Mouse (Mus musculus) cerebral cortex, adult 2 months (tissue): ENCODE measurements around the gene Pla1a.

Experiments used
- WGBS: fragments of 180-500 bp; shearing (Covaris S2); methylation state at CpG from one replicate; pipeline ENCODE4 v1.1.7; 2018; 5-methylcytosine and 5-hydroxymethylcytosine counted together

Gene Pla1a

DNA sequence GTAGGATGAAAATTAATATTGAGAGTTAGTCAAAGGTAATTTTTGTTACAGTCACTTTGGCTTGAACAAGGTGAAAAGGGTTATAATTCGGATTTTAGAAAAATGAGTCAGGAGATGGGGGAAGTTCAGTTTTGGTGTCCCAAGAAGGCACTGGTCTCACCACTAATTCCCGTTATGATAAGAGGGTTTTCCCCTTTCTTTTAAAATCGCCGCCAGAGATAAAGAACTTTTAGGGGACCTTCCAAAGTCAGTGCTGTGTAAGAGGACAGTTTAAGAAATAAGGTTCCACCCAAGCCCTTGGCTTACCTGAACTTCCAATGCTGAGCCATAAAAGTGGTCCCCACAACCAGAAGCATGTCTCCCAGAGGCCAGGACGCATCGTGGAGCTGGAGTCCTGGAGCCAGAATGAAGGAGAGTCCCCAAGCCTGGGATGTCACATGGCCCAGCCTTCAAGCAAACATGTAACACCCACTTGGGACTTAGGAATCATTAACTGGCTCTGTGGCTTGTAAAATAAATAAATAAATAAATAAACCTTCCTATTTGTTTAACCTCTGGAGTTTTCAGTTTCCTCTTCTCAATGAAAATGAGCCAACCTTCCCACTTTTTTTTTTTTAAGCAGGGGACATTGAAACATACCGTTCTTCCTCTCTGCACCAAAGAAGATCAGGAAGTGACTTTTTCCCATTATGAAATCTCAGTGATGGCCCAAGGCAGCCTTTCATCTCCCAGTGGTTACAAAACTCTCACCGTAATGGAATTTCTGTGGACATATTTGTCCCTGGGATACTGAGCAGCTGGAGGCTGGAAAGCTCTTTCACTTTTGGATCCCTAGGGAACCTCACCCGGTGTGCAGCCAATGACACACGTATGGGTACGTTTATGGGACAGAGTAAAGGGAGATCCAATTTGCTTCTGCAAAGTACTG lies at the start of gene Pla1a:
Gene Pla1a, minus strand, starts transcription at position 648 of the 928 bp plus-strand sequence.
- 81% methylated on average over 11 of the region's 11 CpGs for WGBS

DNA sequence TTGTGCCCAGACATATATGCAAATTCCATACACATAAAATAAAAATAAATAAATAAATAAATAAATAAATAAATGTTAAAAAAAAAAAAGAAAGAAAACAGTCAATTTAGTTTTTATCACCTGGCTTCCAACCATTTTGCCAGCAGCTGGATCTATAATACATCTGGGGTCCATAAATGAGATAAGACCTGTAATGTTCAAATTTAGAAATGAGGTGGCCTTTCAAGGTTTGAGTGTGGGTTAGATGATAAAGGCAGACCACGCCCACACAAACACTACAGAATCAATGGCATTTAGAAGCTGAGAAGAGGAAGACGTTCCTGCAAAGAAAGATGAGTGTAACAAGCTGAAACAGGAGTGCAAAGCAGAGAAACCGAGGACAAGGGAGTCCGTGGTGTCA lies 48.4 kb upstream of the Pla1a start:
- WGBS: 91% methylated on average over 4 of the region's 4 CpGs

DNA sequence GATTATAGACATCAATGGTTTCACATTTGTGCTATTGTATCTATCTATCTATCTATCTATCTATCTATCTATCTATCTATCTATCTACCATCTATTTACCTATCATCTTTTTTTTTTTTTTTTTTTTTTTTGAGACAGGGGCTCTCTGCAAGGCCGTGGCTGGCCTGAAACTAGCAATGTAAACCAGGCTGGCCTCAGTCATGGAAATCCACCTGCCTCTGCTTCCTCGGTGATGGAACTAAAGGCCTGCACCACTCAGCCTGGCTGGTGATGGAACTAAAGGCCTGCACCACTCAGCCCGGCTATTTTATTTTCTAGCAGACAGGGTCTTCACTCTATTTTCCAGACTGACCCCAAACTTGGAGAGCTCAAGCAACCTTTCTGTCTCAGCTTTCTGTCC lies 45.4 kb upstream of the Pla1a start:
- WGBS: 96% methylated on average over 3 of the region's 3 CpGs

DNA sequence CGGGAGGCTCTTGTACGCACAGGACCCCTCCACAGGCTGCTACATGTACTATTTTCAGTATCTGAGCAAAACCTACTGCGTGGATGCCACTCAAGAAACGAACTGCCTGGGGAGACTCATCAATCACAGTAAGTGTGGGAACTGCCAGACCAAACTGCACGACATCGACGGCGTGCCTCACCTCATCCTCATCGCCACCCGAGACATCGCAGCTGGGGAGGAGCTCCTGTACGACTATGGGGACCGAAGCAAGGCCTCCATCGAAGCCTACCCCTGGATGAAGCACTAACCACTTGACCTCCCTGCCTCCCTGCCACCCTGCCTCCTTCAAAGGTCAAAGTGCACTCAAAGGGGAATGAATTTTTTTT lies 44.3 kb upstream of the Pla1a start:
- 54% methylated on average over 14 of the region's 14 CpGs for WGBS

DNA sequence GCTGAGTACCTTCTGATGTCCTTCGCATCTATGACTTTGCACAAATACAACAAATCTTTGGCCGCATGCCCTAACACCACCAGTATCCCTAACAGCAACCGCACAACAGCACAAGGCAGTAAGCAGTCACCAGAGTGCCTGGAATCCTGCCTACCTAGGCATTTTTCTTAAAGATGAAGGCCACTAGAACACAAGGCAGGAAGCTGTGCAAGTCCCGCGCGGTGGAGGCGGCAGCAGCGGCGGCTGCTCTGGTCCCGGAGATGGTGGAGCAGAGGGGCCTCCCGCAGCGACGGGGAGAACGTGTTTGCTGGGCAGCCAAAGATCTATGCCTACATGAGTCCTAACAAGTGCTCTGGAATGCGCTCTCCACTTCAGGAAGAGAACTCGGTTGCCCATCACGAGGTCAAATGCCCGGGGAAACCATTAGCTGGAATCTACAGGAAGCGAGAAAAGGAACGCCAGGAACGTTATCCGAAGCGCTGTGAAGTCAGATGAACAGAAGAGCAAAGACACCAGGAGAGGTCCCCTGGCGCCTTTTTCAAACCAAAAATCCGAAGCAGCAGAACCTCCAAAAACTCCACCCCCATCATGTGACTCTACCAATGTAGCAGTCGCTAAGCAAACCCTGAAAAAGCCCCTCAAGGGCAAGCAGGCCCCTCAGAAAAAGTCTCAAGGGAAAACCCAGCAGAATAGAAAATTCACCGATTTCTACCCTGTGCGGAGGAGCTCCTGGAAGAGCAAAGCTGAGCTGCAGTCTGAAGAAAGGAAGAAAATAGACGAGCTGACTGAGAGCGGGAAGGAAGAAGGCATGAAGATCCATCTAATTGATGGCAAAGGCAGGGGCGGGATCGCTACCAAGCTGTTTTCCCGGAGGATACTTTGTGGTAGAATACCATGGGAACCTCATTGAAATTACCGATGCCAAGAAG lies 43.6 kb upstream of the Pla1a start:
- 8% methylated on average over 34 of the region's 34 CpGs for WGBS

DNA sequence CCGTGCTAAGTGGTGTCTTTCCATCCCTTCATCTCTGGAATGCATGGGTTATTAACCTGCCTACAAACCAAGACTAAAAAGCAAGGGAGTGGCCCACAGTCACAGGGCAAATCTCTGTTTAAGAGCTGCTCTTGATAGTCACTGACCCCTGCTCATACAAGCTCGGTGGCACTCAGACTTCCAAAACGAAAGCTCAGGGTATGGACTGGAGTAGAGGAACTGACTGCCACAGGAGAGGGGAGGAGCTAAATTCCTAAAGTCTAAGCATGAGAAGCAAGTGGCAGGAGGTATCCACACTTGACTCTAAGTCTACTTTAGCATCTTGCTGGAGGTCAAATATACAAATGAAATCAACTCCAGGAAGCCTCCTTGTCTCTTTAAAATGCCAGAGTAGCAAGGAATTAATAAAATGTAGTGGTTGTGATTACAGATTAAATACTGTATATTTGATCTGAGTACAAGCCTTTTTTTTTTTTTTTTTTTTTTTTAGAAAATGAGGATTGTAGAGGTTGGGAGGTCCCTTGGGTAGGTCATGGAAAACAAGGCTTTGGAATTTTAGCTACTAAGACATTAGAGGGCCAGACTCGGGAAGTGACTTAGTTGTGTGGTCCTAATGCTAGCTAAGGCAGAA lies 42.9 kb upstream of the Pla1a start:
- 50% methylated on average over 4 of the region's 4 CpGs for WGBS

DNA sequence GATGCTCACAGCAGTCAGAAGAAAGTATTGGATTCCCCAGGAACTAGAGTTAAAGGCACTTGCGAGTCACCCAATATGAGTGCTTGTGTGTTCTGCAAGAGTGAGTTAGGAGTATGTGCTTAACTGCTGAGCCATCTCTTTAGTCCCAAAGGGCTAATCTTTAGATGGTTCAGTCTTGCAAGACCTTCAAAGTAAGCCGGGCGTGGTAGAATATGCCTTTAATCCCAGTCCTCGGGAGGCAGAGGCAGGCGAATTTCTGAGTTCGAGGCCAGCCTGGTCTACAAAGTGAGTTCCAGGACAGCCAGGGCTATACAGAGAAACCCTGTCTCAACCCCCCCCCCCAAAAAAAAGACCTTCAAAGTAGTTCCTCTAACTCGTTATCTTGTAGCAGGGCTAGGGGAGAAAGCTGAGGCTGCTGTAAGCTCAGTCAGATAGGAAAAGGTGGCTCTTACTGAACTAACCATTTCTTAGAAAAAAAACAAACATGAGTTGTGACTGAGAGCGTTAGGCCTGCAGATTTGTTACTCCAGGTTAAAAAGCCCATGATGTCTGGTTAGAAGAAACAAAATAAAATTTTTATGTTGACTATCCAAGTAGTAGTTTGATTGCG lies 41.8 kb upstream of the Pla1a start:
- WGBS: 95% methylated on average over 9 of the region's 9 CpGs

DNA sequence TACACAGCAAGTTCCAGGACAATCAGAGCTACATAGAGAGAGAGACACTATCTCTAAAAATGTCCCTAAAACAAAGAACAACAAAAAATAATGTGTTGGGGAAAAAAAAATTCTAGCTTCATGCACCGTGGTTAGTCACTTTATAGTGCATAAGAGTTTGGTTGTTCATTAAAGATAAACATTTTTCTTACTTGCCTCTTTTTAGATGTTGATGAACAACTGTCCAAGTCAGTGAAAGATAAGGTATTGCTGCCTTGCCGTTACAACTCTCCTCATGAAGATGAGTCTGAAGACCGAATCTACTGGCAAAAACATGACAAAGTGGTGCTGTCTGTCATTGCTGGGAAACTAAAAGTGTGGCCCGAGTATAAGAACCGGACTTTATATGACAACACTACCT lies 40.7 kb upstream of the Pla1a start:
- 94% methylated on average over 5 of the region's 5 CpGs for WGBS

DNA sequence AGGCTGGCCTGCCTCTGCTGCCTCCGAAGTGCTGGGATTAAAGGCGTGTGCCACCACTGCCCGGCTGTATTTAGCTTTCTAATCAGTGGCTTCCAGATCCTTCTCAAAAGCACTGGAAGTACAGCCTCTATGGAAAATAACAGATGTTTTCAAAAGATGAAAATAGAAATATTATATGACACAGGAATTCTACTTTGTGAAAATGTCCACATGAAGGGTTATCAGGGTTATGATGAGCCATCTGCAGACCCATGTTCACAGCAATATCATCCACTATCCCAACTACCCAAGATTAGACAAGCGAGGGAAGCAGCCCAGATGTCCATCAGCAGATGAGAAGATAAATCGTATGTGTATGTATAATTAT lies 39.5 kb upstream of the Pla1a start:
- WGBS: 94% methylated on average over 5 of the region's 5 CpGs

DNA sequence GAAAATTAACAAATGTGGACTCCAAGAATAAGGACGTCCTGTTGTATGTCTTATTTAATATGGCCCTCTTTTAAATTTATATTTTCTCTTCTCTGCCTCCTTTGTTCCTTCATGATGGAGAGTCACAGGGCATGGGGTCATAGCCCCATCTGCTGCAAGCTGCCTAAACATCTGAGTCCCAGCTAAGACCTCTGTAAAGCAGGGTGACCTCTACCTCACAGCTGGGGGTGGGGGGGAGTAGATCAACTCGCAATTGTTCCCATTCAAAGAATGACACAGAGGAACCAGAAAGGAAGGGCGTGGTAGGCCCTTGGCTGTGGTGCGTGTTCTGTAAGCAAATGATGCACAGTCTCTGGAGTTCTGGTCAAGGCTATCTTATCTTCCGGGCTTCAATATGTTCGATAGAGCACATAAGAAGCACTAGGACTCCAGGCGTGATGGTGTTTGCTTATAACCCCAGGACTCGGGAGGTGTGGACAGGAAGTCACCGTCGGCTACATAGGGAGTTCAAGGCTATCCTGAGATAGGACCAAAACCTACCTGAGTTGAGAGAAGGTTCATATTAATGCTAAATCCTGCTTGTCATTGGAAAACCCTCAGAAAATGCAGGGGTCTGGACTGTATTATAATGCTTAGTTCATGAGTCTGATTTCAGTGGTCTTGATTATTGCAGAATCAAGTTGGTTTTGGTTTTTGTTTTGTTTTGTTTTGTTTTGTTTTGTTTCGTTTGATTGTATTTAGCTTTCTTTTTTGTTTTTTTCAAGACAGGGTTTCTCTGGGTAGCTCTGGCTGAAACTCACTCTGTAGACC lies 39.0 kb upstream of the Pla1a start:
- WGBS: 81% methylated on average over 11 of the region's 11 CpGs

DNA sequence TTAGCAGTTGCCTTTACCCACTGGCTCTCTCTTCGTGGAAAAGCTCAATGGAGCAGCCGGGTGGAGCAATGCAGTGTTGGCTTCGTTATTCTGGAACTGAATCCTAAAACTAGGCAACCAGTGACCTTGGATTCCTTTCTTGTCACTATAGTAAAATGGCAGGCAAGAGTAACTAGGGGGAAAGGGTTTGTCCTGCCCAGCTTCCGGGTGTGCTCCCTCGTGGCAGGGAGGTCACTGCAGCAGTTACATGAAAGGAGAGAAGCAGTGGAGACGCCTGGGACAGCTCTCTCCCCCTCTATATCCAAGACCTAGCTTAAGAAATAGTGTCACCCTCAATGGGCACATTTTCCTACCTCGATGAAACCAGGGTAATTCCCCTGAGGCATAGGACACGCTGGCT lies 36.5 kb upstream of the Pla1a start:
- WGBS: 78% methylated on average over 8 of the region's 8 CpGs

DNA sequence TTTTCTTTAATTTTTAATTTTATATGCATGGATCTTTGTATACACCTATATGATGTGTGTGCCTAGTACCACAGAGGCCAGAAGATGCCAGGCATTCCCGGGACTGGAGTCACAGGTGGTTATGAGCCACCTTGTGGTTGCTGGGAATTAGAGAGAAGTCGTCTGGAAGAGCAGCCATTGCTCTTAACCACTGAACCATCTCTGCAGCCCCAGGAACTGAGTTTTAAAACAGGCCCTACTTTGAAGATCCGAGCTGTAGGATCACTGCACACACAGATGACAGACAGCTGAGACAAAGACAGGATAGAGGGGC lies 35.7 kb upstream of the Pla1a start:
- 59% methylated on average over 3 of the region's 3 CpGs for WGBS

DNA sequence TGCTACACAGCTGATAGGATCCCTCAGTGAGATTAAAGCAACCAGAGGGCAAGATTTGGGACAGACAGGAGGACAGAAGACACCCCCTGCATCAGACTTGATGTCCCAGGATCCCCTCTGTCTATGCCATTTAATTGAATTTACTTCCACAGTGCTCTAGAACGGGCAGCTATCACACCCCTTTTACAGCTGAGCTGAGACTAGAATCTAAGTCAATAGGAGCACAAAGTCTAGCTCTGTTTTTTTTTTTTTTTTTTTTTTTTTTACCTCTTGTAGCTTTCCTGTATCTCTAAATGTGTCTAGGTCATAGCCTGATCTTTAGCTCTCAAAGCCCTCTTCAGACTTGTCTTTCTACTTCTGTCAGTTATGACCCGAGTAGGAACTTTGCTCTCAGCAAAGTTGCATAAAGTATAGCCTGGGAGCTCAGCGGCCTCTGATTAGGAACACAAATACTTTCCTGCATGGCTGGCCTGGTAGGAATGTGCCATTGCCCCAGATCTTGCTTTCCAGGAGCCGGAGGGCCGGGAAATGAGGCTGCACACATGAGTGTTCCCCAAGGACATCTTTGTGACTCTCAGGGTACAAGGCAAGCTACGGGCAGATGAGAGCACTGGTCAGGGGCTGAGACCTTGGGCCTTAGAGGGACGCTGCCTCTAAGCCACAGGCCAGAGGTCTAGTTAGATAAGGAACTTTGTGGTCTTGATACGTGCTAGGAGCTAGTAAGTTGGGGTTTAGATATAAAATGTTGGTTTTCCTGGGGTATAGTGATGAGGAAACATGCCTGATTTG lies 35.2 kb upstream of the Pla1a start:
- 90% methylated on average over 8 of the region's 8 CpGs for WGBS

DNA sequence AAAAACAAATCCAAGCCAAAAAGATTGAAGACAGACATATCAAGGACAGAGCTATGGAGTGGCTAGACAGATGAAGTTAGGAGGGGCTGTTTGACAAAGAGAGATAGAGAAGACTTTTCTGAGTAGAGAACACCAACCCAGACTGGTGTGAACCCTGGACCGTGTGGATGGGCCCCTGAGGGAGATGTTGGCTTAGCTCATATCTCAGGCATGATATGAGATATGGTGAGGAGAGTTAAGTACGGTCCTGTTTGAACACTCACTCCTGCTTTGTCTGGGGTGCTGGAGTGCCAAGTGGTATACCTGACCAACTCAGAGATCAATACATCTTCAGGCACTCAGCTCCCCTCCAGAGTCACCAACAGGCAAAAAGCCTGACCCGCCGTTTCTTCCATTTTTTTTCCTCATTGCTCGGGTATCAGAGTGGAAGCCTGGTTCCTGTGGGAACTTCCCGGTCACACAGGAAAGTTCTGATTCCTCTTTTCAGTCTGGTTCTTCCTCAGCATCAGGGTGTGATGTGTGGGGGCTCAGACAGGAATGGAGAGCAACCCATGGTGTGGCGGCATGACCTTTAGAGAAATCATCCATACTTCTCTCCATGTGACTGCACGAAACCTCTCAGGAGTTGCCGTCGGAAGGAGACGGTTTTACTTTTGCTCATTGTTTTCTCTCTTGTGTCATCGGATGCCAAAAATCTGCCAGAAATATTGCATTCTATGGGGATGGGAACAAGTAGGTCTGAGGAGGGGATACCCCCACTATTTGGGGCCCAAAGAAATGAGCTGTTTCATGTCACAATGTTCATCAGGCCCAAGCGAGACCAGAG lies 34.4 kb upstream of the Pla1a start:
- 90% methylated on average over 13 of the region's 13 CpGs for WGBS

DNA sequence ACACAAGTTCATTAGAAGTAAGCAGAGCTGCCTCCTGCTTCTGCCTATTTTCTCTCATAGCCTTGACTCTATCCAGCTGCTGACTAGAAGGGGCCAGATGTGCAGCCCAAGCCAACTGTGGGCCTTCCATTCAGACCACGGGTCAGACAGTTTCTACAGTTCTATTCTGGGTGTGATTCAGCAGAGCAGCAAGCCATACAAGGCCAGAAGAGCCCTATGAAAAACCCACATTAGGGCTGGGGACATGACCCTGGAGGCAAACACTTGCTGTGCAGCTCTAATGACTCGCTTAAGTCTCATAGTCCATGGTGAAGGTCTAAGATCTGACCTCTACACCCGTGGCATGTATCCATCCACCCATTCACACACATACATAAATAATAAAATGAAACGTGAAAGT lies 33.1 kb upstream of the Pla1a start:
- 83% methylated on average over 4 of the region's 4 CpGs for WGBS

DNA sequence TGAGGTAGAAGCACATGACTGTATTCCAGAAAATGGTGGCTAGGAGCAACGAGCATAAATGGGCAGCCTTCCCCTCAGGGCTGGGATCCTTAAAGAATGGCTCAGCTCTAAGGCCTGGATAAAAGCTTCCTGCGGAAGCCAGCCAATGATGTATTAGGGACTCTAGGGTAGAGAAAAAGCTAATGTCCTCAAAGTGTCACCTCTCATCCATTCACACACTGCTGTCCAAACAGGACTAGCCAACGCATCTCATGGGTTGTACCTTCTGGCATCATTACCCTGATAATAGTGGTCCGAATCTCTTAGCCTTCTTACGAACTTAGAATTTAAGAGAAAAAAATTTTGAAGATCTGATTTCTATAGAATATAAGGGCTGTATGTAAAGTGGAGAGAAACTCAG lies 30.4 kb upstream of the Pla1a start:
- WGBS: 93% methylated on average over 5 of the region's 5 CpGs

DNA sequence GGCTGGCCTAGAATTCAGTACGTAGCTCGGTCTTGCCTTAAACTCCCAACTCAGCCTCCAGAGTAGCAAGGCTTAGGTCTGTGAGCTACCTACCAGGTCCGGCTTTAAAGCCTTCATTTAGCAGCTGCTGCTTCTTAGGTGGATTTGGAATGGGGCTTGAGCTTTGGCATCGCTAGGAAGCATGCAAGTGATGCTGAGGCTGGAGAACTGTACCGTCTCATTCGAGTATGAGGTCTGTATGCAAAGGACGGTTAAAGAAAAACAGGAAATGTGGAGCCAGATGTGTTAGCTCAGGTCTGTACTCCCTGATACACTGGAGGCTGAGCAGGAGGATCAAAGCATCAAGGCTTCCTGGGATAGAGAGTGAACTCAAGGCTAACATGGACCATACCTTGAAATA lies 29.2 kb upstream of the Pla1a start:
- WGBS: 92% methylated on average over 7 of the region's 7 CpGs

DNA sequence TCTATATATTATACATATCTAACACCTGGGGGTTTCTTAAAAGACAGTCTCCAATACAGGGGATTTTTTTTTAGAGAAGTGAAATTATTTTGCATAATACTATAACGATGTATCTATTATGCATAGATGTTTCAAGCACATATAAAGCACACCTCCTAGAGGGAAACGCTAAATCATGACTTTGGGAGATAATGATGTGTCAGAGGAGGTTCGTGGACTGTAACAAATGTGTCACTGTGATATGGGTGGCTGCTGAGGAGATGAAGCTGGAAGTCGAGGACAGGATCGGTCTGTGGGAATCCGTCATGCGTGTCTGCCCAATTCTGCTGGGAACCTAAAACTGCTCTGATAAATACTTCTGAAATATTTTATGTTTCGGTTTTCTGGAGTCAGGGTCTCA lies 28.8 kb upstream of the Pla1a start:
- 84% methylated on average over 8 of the region's 8 CpGs for WGBS

DNA sequence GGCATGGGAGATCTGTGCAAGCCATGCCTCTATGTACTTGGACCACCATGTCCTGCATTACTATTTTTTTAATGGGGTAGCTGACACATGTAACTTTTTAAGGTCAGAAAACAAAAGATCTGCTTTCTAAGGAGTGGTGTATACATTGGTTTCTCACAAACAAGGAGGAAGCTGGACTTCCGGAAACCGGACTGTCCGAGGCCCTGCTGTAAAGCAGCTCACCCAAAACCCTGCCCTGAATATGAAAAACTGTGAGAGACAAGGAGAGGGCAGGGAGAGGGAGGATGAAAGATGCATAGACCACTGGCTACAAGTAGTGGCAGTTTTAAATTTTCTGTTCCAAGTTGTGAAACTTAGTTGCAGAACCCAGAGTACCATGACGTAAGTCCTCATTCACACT lies 27.0 kb upstream of the Pla1a start:
- WGBS: 80% methylated on average over 4 of the region's 4 CpGs
